Mouse (Mus musculus): ENCODE measurements around the gene Ppp1r12b. TPM values are rescaled to one million over a fixed set of nuclear protein-coding genes. Genes with fewer than 3 reads are reported as not detected.

The Ppp1r12b gene
- polyA plus RNA-seq, 1 experiment from 2014 or later = 11.8 TPM

DNA sequence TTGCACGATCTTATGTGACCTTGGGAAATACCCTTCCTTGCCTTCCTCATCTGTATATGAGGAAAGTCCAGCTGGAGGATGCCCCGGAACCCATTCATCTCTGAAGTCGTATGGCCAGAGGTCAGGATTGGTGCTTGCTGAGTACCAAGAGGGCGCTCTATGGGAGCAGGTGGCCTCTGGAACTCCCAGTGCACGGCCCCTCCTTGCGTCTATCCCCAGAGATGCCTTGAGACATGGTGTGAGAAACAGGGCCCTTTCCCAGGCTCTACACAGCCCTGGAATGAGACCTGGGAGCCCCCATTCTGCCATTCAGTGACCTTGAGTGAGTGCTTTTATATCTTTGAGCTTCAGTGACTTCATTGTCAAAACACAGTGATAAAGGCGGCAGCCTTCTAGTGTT is 244.7 kb downstream of the Ppp1r12b start:
- no peaks in the 10 kb centered on the region for H3K36me3 ChIP-seq (ENCODE audit: control insufficient read depth, insufficient read depth, low read length)
- no peak overlapping the region for H3K9ac ChIP-seq (ENCODE audit: low read depth, low read length)
- no peak overlapping the region for H3K27ac ChIP-seq (replicated peaks; ENCODE audit: low read depth, low read length)
- no peak overlapping the region for H3K4me2 ChIP-seq (ENCODE audit: low read depth, low read length)
- H3K4me1 ChIP-seq (ENCODE audit: control insufficient read depth, insufficient read depth, low read length) = peaks cover 5% of the 10 kb centered on the region
- no peaks in the 10 kb centered on the region for H3K9me3 ChIP-seq (ENCODE audit: control insufficient read depth, low read length)
- DNase-seq (ENCODE audit: low spot score) (no peak), ATAC-seq (ENCODE audit: low read depth) (no peak)
- H3K4me3 ChIP-seq (ENCODE audit: low read depth, low read length) = no peak overlapping the region
- 68% methylated on average over 7 of the region's 7 CpGs for WGBS
- H3K27me3 ChIP-seq (replicated peaks; ENCODE audit: control insufficient read depth, insufficient read depth, low read length) = peaks cover 43% of the 10 kb centered on the region

GRCm38 (mm10) chr1:134709411-134710306 is 246.1 kb downstream of the Ppp1r12b start:
- WGBS = 17% methylated on average over 19 of the region's 26 CpGs
- peak overlapping the region; percentile 99 for H3K4me2 ChIP-seq (ENCODE audit: low read depth, low read length)
- no peak overlapping the region for H3K27ac ChIP-seq (replicated peaks; ENCODE audit: low read depth, low read length)
- no peaks in the 10 kb centered on the region for H3K36me3 ChIP-seq (ENCODE audit: control insufficient read depth, insufficient read depth, low read length)
- DNase-seq (ENCODE audit: low spot score) = no peak
- H3K4me1 ChIP-seq (ENCODE audit: control insufficient read depth, insufficient read depth, low read length) = peaks cover 5% of the 10 kb centered on the region
- peak overlapping the region; percentile 54 for H3K4me3 ChIP-seq (ENCODE audit: low read depth, low read length)
- peaks cover 50% of the 10 kb centered on the region for H3K27me3 ChIP-seq (replicated peaks; ENCODE audit: control insufficient read depth, insufficient read depth, low read length)
- no peak for ATAC-seq (ENCODE audit: low read depth)
- no peaks in the 10 kb centered on the region for H3K9me3 ChIP-seq (ENCODE audit: control insufficient read depth, low read length)
- H3K9ac ChIP-seq (ENCODE audit: low read depth, low read length) = peak overlapping the region; percentile 62

DNA sequence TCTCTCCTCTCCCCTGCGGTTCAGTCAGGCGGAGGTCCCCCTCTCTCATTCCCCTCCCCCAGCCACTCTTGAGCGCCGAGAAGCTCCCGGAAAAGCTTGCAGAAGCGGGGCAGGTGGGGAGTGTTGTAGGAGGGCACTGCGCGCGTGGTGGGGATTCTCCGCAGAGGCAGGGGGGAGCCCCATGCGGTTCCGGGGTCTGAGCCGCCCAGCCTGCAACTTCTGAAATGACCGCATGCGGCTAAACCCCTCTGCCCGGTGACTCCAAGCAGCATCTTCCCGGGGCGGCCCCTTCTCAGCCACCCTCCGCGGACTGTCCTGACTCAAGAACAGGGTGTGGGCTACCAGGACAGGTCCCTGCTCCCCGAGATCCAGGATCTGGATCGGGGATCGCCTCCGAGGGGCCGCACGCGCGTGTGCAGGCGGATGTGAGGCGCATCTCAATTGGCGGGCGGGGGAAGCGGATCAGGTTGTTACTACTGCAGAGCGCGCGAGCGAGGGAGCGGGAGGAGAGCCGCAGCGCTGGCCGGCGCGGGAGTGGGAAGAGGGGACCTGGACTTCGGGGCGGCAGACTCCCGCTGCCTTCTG is 246.8 kb downstream of the Ppp1r12b start:
- peaks cover 50% of the 10 kb centered on the region for H3K27me3 ChIP-seq (replicated peaks; ENCODE audit: control insufficient read depth, insufficient read depth, low read length)
- H3K27ac ChIP-seq (replicated peaks; ENCODE audit: low read depth, low read length) = no peak overlapping the region
- ATAC-seq (ENCODE audit: low read depth) = peak; percentile 60; the same call in 1 of the 2 replicates
- peak; percentile 74 for DNase-seq (ENCODE audit: low spot score)
- under 1% methylated on average over 25 of the region's 46 CpGs for WGBS
- H3K9ac ChIP-seq (ENCODE audit: low read depth, low read length) = peak overlapping the region; percentile 62
- H3K4me1 ChIP-seq (ENCODE audit: control insufficient read depth, insufficient read depth, low read length) = peaks cover 5% of the 10 kb centered on the region
- peak overlapping the region; percentile 99 for H3K4me2 ChIP-seq (ENCODE audit: low read depth, low read length)
- H3K4me3 ChIP-seq (ENCODE audit: low read depth, low read length) = peak overlapping the region; percentile 54
- H3K9me3 ChIP-seq (ENCODE audit: control insufficient read depth, low read length) = no peaks in the 10 kb centered on the region
- no peaks in the 10 kb centered on the region for H3K36me3 ChIP-seq (ENCODE audit: control insufficient read depth, insufficient read depth, low read length)

GRCm38 (mm10) chr1:134708274-134708673 is 247.5 kb downstream of the Ppp1r12b start:
- Histone ChIP-seq H3K9me3 (ENCODE audit: control insufficient read depth, low read length) (no peaks in the 10 kb centered on the region), H3K4me1 (ENCODE audit: control insufficient read depth, insufficient read depth, low read length) (peaks cover 5% of the 10 kb centered on the region), H3K9ac (ENCODE audit: low read depth, low read length) (peak overlapping the region; percentile 62; the same call in 1 of the 2 replicates), H3K36me3 (ENCODE audit: control insufficient read depth, insufficient read depth, low read length) (no peaks in the 10 kb centered on the region), H3K27me3 (replicated peaks; ENCODE audit: control insufficient read depth, insufficient read depth, low read length) (peaks cover 50% of the 10 kb centered on the region), H3K4me3 (ENCODE audit: low read depth, low read length) (peak overlapping the region; percentile 54), H3K4me2 (ENCODE audit: low read depth, low read length) (peak overlapping the region; percentile 99), H3K27ac (replicated peaks; ENCODE audit: low read depth, low read length) (no peak overlapping the region)
- DNase-seq (ENCODE audit: low spot score) (no peak), ATAC-seq (ENCODE audit: low read depth) (no peak)
- 16% methylated on average over 5 of the region's 8 CpGs for WGBS

- H3K9me3 ChIP-seq (ENCODE audit: control insufficient read depth, low read length) = no peaks in the 10 kb centered on the region
- DNase-seq (ENCODE audit: low spot score) = no peak
- no peak for ATAC-seq (ENCODE audit: low read depth)
- no peaks in the 10 kb centered on the region for H3K36me3 ChIP-seq (ENCODE audit: control insufficient read depth, insufficient read depth, low read length)
- peaks cover 5% of the 10 kb centered on the region for H3K4me1 ChIP-seq (ENCODE audit: control insufficient read depth, insufficient read depth, low read length)
- peaks cover 50% of the 10 kb centered on the region for H3K27me3 ChIP-seq (replicated peaks; ENCODE audit: control insufficient read depth, insufficient read depth, low read length)
- H3K9ac ChIP-seq (ENCODE audit: low read depth, low read length) = no peak overlapping the region
- 66% methylated on average over 3 of the region's 3 CpGs for WGBS
- H3K4me3 ChIP-seq (ENCODE audit: low read depth, low read length) = no peak overlapping the region
- no peak overlapping the region for H3K4me2 ChIP-seq (ENCODE audit: low read depth, low read length)
- no peak overlapping the region for H3K27ac ChIP-seq (replicated peaks; ENCODE audit: low read depth, low read length)
These were observed 248.2 kb downstream of the Ppp1r12b start for GRCm38 (mm10) chr1:134707516-134707915.

DNA sequence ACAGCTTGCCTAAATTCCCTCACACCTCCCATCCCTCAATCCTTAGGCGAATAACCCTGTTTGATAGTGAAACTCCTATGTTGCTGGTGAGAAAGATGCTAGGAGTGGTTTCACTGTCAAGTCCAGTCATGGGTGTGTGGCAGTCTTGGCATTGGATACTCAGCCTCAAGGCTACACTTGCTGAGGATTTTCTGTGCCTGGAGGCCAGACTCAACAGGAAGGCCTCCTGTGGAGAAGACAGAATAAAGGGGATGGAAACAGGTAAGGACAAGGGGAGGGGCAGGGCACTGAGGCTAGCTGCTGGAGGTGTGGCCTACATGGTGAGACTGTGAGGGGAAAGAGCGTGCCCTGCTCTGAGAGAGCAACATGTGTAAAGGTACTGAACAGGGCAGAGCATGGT is 249.2 kb downstream of the Ppp1r12b start:
- H3K36me3 ChIP-seq (ENCODE audit: control insufficient read depth, insufficient read depth, low read length) = no peaks in the 10 kb centered on the region
- H3K4me2 ChIP-seq (ENCODE audit: low read depth, low read length) = no peak overlapping the region
- H3K9me3 ChIP-seq (ENCODE audit: control insufficient read depth, low read length) = no peaks in the 10 kb centered on the region
- H3K4me1 ChIP-seq (ENCODE audit: control insufficient read depth, insufficient read depth, low read length) = peaks cover 5% of the 10 kb centered on the region
- H3K27ac ChIP-seq (replicated peaks; ENCODE audit: low read depth, low read length) = no peak overlapping the region
- no peak overlapping the region for H3K4me3 ChIP-seq (ENCODE audit: low read depth, low read length)
- peaks cover 49% of the 10 kb centered on the region for H3K27me3 ChIP-seq (replicated peaks; ENCODE audit: control insufficient read depth, insufficient read depth, low read length)
- DNase-seq (ENCODE audit: low spot score) = no peak
- 44% methylated on average over 2 of the region's 2 CpGs for WGBS
- ATAC-seq (ENCODE audit: low read depth) = no peak
- H3K9ac ChIP-seq (ENCODE audit: low read depth, low read length) = no peak overlapping the region

Small RNA genes lying within 50 kb of the gene (microRNA-seq; reads per million reads assigned to microRNA genes)
- not detected for gene Gm22232 (ENCODE audit: borderline number of aligned reads)

Other genes with a start within 250 kb of the Ppp1r12b start
- gene Ube2t, start 6.6 kb upstream of the Ppp1r12b start, polyA plus RNA-seq (2014; fragmentation: Nextera tagmentation; extraction: Ambion mirVana) = 23.0 and 24.8 TPM in 2 replicates
- 7.0 and 7.5 TPM in 2 replicates for gene Lgr6, start 149.3 kb upstream of the Ppp1r12b start, polyA plus RNA-seq (2014; fragmentation: Nextera tagmentation; extraction: Ambion mirVana)
- gene Ptpn7, start 176.8 kb upstream of the Ppp1r12b start, polyA plus RNA-seq (2014; fragmentation: Nextera tagmentation; extraction: Ambion mirVana) = 2.1 and 2.7 TPM in 2 replicates
- 73.8 and 74.7 TPM in 2 replicates for gene Arl8a, start 190.9 kb upstream of the Ppp1r12b start, polyA plus RNA-seq (2014; fragmentation: Nextera tagmentation; extraction: Ambion mirVana)
- 0.34 and 0.47 TPM in 2 replicates for gene Gpr37l1, start 211.7 kb upstream of the Ppp1r12b start, polyA plus RNA-seq (2014; fragmentation: Nextera tagmentation; extraction: Ambion mirVana)